Mouse (Mus musculus): ENCODE measurements around the gene D17Wsu92e.

Gene D17Wsu92e

DNA sequence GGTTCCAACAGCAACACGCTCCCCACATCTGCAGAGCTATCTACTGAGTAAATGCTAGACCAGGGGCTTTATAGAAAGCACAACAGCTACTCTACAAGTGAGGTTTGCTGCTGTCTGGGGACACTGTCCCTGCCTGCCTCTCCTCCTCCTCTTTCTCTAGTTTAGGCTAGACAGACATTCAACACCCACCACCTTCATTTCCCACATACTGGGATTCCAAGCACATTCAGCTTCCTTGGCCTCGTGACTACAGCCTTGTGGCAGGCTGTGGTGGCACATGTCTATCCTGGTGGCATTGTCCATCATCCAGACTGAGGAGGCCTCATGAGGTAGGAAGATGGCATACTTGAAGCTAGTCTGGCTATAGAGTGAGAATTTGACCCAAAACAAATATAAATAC is 29.5 kb downstream of the D17Wsu92e start:
- no peak for DNase-seq (ENCODE audit: low read depth, low spot score)

DNA sequence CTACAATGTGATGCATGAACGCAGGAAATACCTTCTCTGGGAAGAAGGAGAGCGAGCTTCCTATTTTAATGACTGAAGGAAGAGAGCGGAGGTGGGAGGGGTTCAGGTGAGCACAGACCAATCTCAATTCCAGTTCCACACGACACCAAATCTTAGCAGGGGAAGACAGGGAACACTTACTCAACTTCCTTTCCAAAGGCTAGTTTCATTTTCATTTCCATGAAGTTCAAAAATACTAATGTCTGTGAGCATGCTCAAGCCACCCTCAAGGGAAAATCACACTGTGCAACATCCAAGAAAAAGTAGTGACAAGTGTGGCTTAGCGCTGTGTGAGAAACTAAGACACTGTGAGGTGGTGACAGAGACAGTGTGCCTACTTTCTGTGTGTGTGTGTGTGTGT is 30.4 kb downstream of the D17Wsu92e start:
- DNase-seq (ENCODE audit: low read depth, low spot score) = peak; percentile 48

DNA sequence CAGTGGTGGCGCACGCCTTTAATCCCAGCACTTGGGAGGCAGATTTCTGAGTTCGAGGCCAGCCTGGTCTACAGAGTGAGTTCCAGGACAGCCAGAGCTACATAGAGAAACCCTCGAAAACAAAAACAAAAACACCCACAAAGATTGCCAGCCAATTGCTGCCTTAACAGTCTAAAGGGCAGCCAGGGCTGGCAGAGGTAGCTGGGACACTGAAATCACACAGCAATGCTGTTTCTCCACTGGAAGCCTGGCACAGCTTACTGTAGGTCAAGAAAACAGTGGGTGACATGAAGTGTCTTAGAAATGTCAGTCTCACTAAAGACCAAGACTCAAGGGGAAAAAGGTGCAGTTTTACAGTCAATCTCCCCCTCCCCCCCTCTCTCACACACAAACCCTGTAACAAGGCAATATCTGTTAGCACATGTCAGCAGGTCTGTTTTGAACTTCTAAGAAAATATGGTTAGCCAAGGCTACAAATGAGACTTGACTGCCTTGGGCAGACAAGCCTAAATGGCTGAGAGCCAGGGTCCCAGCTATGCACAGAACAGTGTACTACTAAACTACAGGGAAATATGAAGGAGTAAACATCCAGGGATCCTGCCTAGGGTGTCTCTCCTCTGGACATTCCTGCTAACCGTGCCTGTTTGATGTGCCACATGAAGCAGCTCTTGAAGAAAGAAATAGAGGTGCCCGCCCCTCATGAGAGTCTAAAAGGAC is 31.8 kb downstream of the D17Wsu92e start:
- DNase-seq (ENCODE audit: low read depth, low spot score) = no peak

DNA sequence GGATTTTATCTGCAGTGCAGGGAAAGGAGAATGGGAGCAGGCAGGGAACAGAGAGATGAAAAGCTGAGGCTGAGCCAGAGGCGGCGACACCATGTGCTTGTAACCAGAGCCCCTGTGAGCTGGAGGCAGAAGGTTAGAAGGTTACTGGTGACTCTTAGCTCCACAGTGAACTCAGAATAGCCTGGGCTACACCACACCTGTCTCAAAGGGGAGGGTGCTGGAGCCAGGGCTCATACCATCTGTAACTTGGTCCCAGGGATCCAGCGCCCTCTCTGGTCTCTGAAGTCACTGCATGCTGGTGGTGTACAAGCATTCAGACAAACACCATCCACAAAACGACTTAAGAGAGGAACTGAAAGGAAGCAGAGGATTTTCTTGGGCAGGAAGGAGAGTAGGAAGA is 36.9 kb downstream of the D17Wsu92e start:
- DNase-seq (ENCODE audit: low read depth, low spot score) = no peak

DNA sequence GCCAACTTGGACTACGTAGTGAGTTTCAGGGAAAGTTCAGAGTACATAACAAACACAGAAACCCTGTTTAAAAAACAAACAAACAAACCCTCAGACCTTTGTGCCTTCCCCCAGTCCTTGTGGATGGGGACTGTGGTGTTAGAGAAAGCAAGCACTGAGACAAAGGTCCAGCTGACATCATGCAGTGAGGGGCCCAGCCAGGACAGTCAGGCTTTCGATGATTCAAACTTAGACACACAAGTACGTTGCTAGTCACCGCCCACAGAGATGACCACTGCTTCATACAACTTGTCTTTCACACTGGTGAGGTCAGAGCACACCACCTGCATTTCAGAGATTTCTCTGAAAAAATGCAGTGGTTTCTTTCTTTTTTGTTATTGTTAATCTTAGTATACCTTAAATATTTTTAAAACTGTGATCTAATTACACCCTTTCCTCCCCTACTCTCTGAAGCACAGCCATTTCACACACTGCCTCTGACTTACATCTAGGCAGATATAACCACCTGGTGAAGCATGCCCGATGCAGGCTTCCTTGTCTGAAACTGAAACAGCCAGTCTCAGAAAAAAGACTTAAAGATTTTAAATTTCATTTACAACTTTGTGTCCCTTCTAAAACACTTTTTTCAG is 39.3 kb downstream of the D17Wsu92e start:
- DNase-seq (ENCODE audit: low read depth, low spot score) = no peak

DNA sequence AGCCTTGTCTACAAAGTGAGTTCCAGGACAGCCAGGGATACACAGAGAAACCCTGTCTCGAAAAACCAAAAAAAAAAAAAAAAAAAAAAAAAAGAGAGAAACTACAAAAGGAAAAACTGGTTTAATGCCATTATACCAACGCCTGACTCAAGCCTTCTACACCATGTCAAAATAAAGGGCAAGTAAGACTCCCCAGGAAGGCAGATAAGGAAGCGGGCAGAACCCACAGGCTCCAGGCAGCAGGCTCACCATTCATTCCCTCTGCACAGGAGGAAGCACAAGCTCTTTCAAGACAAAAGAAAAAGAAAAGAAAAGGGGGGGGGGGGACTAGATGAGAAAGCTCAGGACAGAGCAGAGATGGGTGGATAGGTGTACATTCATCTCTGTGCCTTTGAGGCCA is 40.7 kb downstream of the D17Wsu92e start:
- peak; percentile 29 for DNase-seq (ENCODE audit: low read depth, low spot score)

DNA sequence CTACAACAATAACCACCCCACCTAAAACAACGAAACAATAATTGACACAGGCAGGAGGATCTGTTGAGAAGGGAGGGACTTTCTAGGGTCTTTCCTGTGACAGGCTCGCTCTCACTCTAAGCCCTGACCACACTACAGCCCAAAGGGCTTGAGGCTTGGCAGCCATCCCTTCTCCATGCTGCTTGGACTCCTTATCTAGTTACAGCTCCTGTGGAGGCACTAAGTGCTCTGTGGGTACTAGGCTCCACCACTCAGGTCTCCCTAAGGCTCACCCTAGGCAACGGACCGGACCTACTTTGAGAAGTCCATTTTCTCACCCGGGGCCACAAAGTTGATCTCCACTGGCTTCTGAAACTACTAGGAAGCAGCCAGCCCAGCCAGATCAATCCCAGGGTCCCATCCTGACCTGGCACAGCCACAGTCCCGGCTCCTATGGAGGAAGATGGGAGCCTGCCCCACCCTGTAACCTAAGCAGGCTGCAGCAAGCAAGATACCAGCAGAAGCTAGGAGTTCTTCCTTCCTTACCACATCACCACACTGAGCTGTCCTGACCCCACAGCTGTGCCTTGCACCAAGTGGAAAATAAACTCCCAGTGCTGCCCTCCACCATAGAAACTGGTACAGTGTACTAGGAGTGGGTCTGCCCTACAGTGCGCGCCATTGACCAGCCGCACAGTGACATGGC is 41.6 kb downstream of the D17Wsu92e start:
- DNase-seq (ENCODE audit: low read depth, low spot score) = no peak

DNA sequence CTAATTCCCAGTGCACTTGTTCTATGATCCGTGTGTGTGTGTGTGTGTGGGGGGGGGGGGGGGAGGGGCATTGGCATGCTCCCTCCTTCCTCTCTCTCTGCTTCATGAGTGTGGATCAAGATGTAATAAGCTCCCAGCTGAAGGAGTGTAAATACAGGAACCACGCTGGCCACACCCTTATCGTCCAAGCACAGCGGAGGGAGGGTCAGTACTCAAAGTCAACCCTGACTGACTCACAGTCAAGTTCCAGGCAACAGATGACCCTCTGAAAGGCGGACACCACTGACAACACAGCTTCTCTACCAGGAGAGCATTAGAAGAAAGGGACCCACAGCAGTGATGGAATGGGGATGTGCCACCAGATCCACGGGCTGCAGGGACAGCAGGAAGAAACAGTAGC is 42.6 kb downstream of the D17Wsu92e start:
- DNase-seq (ENCODE audit: low read depth, low spot score) = no peak

DNA sequence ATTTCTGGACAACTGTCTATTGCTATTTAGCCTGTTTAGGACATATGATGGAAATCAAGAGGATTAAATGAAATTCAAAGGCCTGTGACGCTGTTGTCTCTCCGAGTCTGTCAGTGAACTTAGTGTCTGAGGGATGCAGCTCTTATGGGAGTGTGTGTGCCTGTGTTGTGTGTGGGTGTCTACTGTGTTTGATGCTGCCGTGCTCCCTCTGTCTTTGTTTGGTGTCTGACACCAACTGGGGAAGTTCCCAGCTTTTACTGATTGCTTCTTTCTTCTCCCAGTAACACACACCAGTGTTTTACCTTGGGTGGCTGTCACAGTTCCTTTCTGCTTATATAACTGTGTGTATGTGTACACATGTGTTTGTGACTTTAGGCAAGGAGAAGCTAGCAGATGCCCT is 46.2 kb downstream of the D17Wsu92e start:
- peak; percentile 19 for DNase-seq (ENCODE audit: low read depth, low spot score)

DNA sequence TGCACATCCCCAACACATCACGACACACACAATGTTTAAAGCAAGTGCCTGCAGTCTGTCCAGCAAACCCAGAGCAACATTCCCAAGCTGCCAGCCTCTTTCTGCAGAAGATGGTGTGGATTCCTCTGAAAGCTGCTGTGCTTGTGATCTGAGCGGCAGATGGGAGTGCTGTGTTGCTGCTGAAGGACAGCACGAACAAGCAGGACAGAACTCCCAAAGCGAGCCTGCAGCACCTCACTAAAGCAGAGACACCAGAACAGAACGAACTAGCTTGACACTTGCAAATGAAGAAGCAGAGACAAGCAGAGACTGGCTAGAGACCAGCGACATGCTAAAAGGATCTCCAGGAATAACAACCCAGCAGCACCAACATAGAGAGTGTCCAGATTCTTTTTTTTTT is 48.8 kb downstream of the D17Wsu92e start:
- DNase-seq (ENCODE audit: low read depth, low spot score) = no peak

DNA sequence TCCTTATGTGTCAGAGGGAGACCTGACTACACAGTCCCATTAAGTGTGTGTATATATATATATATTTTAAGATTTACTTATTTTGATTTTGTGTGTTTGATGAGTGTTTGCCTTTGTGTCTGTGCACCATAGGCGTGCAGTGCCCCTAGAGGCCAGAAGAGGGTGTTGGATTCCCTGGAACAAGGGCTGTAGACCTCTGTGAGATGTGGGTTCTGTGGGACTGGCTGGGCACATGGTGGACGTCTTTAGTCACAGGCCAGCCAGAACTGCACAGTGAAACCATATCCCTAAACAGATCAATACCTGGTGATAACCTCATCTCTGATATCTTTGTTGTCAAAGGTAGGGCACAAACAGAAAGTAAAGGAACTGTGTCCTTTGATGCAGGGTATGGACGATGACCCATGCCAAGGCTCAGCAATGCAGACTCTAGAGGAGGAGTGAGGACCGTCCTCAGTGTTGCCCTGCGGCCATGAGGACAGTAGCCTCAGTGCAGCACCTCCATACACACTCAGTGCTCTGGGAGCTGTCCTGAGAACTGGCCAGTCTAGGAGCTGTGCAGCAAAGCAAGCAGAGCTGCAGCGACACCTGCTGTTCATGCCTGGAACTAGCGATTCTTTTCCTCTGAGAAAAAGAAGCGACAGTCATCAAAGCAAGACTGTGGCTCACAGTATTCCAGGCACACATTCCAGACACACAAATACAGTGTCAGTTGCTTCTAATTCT is 51.5 kb downstream of the D17Wsu92e start:
- peak; percentile 57 for DNase-seq (ENCODE audit: low read depth, low spot score)

DNA sequence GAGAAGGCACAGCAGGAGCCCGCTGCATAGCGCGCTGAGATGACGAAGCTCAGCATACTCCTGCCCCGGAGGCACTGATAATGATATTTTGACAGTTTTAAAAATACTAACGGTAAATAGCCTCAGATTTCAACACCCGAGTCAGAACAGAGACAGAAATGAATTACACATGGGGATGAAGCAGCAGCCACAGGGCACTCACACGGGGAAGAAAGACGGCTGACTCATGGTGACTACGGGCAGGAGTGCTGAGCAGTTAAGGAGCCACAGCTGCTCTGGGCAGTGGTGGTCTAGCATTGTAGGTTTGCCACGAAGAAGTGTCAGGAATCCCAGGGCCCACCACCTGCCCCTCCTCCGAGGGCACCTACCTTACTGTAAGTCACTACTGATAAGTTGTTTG is 52.9 kb downstream of the D17Wsu92e start:
- no peak for DNase-seq (ENCODE audit: low read depth, low spot score)

DNA sequence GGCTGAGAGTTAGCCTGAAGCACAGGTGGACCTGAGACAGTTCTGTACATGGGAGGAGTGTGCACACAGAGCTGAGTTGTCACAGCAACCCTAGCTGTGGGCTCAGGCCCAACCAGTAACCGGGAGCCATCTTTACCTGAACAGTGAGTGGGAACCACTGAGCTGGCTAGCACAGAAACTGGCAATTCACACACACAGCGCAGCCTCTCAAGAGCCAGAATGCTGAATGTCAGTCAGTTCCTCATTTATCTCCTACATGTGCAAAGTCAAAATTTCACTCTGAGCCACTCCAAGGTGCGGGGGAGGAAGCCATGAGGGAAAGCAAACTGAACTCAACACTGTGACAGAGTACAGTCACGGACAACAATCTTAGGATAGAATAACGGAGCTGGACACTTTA is 53.3 kb downstream of the D17Wsu92e start:
- no peak for DNase-seq (ENCODE audit: low read depth, low spot score)

DNA sequence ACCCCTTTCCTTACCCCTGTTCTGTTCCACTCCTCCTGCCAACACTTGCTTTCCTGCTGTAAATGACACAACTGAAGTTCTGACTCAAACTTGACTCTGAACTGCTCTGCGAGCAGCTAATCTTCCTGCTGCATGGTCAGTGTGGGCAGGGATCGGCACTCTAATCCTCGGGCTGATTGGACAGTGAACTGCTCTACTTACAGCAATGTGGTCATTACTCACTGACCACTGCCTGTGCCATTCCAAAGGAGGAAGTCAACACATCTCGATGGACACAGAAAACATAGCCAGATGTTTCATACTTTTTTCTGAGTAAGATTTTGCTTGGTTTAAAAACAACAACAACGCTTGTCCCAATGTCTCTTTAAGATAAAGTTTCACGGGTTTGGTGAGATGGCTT is 55.4 kb downstream of the D17Wsu92e start:
- DNase-seq (ENCODE audit: low read depth, low spot score) = no peak

DNA sequence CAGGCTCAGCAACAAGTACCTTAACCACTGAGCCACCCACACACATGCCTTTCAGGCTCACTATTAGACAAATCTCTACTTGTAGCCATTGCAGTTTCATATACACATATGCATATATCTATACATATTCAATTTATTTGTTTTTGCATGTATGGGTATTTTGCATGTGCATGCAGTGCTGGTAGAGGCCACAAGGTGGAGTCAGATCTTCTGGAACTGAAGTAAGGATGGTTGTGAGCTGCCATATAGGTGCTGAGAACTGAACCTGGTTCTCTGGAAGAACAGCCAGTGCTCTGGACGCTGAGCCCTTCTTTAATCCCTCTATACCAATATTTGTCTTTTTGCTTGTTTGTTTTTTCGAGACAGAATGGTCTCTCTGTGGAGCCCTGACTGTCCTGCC is 56.0 kb downstream of the D17Wsu92e start:
- DNase-seq (ENCODE audit: low read depth, low spot score) = no peak

DNA sequence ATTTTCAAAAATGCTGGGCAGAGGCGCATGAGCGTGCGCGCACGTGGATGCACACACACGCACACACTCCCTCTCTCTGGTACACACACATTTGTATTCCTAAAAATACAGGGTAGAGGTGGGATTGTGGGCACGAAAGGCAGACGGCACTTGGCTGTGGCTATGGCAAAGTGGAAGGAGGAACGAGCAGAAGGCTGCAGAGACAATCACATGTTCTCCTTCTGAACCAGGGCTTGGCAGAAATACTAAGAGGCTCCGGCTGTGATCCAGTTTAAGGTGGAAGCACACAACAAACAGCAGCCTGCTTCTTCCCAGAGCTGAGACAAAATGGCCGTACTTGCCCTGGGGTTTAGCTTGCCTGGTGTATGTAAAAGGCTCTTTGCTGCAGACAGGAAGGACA is 57.6 kb downstream of the D17Wsu92e start:
- DNase-seq (ENCODE audit: low read depth, low spot score) = no peak

DNA sequence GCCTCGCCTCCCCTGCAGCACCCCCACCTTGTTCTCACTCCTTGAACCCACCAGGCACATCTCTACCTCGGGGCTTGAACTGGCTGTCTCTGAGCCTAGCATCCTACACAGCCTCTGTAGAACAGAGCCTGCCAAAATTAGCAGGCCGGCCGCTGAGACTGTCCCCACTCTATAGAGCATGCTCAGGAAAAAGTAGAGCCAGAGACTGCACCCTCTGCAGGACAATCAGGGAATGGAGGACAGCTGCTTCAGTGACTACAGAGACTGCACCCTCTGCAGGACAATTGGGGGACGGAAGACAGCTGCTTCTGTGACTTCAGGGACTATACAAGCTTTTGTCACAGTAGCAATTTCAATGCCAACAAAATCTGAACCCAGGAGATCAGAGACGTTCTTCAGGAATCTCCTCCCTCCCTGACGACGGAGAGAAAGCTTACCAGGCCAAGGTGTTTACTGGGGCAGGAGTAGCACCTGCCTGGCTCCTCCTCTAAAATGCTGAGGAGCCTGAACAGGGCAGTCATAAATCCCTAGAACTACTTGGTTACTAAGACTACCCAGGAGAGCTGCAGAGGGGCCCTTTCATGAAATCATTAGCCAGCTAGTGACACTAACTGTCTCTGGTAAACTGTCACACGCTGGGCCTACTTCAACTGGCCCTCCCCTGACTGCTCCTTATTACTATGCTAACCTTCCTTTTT is 58.7 kb downstream of the D17Wsu92e start:
- peak; percentile 61 for DNase-seq (ENCODE audit: low read depth, low spot score)

DNA sequence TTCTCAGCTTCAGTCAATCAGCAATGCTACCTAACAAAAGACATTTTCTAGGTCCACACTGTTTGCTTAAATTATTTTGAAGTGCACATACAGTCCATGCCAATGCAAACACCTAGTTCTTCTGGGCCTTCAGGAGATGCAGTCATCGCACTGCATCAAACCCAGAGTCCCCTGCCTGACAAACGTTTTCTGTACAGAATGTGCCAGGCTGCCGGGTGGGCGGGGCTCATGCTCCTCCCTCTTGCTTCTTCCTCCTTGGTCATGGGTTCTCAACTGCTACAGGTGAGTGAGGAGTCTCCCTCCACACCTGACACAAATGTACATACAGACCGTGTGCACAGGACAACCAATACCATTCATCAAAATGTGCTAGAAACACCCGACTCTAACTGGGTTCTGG is 60.3 kb downstream of the D17Wsu92e start:
- DNase-seq (ENCODE audit: low read depth, low spot score) = no peak

DNA sequence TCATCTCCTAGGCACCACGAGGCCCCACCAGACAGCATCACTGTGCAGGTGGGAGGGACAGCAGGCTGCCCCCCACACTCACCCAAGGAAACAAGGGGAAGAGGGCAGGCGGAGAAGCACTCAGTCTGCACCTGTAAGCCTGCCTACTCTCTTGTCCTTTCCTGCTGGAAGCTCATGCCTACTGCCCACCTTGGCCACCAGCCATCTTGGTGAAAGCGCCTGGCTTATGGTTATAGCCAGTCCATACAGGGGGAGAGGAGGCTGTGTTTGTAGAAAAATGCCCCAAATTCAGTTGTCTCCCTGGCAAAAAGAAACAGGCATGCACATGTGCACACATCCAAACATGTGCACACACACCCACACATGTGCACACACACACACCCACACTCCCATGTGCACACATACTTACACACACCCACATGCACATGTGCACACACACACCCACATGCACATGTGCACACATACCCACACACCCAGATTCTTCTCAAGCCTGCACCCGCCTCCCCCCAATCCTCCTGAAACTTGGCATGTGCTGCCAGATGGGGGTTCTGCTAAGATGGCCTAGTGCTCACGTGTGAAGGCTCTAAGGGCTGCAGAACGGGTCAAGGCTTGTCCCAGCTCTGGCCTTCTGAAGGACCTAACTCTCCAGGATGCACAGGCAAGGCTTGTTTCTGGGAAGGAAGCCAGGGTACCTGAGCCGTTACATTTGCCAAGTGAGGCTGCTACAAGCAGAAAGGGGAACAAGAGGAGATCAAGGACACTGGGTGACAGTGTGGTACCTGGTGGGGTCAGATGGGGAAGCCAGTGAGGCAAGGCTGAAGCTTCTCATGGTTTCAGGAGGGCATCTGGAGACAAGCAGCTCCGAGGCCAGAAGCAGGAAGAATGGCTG is 68.9 kb downstream of the D17Wsu92e start:
- no peak for DNase-seq (ENCODE audit: low read depth, low spot score)

DNA sequence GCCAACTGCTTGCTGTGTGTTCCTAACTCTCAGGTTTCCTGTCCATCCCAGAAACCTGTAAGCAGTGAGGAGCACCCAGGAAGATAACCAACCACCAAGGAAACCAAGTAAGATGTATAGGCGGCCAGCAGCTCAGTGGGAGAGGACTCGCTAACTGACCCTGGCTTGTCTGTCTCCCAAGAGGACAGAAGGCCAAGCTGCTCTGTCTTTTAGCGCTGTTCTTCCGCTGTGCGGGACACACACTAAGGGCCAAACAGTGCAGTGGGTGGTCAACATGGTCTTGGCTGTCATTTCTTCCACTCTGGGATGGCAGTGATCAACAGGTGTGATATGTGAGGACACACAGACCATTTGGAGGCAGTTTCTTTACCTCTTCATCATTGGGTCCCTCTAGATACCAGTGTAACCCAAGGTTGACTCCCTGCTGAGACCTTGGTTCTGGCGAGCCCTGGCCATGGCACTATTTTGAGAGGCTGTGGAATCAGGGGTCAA is 70.0 kb downstream of the D17Wsu92e start:
- DNase-seq (ENCODE audit: low read depth, low spot score) = no peak

DNA sequence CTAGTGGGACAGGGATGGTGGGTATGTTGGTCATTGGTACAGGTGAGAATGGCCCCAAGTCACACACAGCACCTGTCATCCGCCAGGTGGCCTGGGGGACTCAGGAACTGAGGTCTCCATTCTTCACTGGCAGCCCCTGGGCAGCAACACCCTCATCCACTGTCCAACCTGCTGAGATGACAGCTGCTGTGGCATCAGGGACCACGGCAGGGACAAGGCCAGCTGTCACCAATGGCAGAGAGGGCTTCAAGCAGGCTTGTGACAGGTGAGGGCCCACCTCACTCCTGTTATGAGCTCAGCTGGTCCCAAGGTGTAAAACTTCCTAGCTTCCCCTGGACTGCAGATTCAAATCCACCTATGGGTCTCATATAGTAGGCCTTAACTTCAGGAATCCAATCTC is 72.3 kb downstream of the D17Wsu92e start:
- no peak for DNase-seq (ENCODE audit: low read depth, low spot score)

Measured in CD4-positive helper T cell, adult 2 months (primary cell).